Mouse (Mus musculus) Muller cell, postnatal 12 days (primary cell): ENCODE results near the gene Ano4.

Experiments
- DNase-seq: peaks from one replicate; pipeline ENCODE4 v3.0.0-alpha.2; 2015; ENCODE audit errors: inconsistent ontology term

Ano4 gene

GRCm38 (mm10) chr10:89289290-89289689 is 55.3 kb downstream of the Ano4 start:
- DNase-seq: no peak

GRCm38 (mm10) chr10:89280402-89280801 is 64.2 kb downstream of the Ano4 start:
- DNase-seq: no peak

GRCm38 (mm10) chr10:89273001-89273680 is 71.4 kb downstream of the Ano4 start:
- no peak for DNase-seq

DNA sequence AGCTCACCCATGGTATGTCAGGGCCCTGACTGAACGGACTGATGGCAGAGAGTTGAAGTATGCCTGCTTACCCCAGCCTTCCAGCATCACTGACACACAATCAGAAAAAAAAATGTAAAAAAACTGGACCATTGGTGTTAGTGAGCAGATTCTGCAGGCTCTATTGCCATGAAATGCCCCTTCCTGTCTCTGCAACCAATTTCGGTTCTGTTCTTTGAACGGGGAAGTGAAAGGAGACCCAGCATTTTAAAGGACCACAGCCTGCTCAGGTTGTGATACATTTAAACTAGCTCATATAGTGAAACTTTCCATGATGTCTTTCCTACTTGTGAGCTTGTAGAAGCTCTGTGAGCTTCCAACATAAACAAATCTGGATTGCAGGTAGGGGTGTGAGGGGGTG is 77.2 kb downstream of the Ano4 start:
- no peak for DNase-seq

DNA sequence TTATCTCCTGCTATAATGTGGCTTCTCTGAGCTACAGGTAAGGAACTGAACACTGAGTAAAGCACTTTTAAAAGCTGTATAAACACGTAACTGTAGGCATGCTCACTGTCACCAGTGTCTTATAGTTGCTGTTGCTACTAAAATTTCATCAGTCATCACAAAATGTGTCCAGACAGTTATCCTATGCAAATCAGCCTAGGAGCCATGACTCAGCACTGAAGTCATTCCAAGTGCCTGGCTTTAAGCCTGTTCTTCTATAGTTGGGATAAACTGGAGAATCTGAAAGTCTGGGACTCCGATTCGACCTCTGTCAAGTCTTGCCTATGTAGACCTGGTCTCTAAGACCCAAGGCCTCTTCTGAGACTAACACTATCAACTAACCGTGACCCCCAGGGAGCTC is 81.2 kb downstream of the Ano4 start:
- DNase-seq: peak; percentile 5

GRCm38 (mm10) chr10:89257457-89258381 is 86.8 kb downstream of the Ano4 start:
- peak; percentile 22 for DNase-seq

DNA sequence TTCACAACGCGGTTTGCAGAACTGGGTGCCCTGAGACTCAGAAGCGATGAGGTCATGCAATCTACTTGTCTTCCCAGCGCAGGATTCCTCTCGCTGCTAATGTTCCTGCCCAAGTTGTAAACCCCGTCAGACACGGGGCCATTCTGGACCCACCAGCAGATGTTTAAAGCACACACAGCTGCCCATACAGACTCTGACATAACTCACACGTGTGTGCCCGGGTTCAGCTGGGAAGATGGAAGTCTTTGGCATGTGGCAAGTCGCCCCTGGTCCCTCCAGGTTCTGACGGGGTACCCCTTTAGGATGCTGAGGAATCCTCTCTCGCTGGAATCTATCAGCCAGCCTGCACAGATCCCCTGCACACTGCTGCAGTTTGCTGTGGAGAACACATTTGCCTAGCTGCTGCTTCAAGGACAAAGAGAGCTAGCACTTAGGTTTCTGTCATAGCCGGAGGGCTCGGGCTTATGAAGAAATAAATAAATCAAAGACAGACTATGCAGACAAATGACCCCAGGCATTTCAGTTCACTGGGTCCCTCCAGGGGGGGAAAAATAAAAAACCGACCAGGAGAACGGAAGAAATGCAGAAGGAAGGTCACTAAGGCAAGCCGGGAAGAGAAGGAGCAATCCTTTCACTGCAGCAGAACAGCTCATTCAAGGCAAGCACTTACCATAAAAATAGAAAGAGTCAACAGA is 87.7 kb downstream of the Ano4 start:
- peak; percentile 28 for DNase-seq

DNA sequence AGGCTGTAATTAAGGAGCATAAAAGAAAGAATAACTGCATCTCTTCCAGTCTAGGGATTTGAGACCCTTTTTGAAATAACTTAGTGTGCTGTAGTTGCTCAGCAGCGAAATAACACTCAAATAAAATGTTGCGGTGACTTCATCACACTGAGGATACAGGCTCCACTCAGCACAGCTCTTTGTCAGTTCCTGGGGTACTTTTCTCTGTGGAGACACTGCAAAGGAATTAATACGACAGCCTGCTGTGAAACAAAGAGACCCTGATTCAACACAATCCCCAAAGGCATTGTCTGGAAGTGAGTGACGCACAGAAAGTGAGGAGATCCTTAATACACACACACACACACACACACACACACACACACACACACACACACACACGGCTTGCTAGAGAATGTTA is 89.8 kb downstream of the Ano4 start:
- DNase-seq: no peak

GRCm38 (mm10) chr10:89253799-89254198 is 90.8 kb downstream of the Ano4 start:
- DNase-seq: no peak

GRCm38 (mm10) chr10:89252636-89253035 is 91.9 kb downstream of the Ano4 start:
- DNase-seq: no peak

DNA sequence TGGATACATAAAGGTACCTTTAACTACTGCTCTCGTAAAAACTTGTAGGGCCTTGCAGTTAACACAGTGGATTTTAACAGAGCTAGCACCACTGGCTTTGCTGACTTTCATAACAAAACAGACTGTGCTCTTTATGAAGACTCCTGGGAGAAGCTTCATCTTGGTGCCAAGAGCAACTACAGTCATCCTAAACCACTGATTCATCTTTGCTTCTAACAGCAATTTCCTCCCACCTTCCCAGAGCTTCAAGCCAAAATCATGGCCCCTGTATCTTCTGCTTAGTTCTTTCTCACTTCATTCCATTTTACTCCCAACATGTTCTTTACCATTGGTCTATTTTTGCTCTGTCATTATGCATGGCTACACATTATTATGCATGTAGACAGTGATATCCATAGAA is 100.8 kb downstream of the Ano4 start:
- DNase-seq: no peak

- peak; percentile 48 for DNase-seq
Observed at GRCm38 (mm10) chr10:89224524-89224923, 120.0 kb downstream of the Ano4 start.

DNA sequence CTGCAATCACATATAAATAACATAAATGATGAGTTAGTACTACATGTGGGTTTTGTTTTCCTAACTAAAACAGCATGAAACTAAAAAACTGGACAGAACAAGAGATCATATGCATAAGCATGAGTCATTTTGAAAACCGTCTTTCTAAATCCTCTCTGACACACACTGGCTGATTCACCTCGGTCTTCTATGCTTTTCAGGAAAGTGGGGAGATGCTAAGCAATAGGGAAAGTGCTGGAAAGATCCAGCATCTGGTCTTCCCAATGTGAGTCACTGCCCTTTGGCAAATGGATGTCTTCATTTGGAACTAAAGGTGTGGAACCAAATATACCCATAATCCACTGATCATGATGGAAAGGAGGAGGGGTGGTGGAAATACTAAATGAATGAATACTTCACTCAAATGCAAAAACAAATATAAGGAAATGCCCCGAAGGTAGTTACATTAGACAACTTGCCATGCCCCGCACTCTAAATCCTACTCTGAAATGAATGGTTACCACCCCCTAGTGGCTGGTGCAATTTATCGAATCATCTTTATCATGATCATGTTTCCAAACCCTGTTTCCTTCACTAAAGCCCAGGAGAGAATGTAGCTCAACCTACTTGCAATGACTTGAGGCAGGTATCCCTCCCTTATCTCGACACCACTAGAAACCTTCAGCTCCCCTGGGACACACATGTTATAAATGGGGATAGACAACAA is 122.1 kb downstream of the Ano4 start:
- DNase-seq: no peak

DNA sequence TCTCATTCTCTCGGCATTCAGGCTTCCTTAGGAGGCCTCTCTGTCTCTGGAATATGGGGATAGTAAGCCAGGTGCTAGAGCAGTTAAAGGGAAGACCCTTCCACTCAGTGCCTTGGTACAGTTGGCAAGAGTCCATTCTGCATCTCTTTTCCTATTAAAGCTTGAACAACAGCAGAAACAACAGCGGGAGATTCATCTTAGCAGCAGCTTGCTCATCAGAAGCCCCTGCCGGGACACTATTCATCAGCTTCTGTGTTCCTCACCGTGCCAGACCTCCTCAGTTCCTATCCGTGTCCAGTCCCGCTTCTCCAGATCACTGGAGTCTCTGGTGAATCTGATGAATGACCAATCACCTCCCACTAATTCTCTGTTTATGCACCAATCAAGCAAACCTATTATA is 128.5 kb downstream of the Ano4 start:
- DNase-seq: no peak

- no peak for DNase-seq
Observed at GRCm38 (mm10) chr10:89205858-89206257, 138.7 kb downstream of the Ano4 start.

DNA sequence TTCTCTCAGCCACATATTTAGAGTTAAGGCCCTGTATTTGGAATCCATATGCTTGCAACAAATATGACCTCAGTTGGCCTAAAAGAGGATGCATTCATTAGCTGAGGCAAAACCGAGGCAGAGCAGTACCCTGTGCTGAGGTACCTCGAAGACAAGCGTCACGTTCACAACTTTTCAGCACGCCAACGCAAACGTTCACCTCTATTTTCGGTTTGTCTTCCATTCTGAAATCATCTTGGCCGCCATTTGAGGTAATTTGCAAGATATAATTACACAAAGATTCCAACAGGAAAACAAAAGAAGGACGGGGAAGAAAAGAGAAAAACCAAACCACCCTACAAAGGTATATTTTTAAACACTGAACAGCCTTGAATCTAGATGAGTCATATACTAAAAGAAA is 148.1 kb downstream of the Ano4 start:
- no peak for DNase-seq

- no peak for DNase-seq
Observed at GRCm38 (mm10) chr10:89195068-89195467, 149.5 kb downstream of the Ano4 start.

- DNase-seq: no peak
Observed at GRCm38 (mm10) chr10:89194440-89194839, 150.1 kb downstream of the Ano4 start.

DNA sequence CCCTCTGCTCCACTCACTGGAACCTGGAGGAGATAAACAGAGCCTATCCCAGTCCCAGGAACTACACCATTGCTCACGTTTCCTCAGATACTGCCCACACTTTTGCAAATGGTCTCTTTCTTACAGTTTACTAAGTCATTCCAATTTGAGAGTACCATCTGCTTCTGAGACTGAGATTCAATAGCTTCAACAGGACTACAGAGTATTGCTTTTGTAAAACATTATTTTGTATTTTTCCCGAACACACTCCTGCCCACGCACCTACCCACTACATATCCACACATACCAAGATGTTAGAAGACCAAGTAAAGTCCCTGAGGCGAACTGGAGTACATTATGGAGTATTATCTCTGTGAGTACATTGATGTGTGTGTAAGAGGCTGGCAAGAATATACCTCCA is 166.6 kb downstream of the Ano4 start:
- DNase-seq: no peak

DNA sequence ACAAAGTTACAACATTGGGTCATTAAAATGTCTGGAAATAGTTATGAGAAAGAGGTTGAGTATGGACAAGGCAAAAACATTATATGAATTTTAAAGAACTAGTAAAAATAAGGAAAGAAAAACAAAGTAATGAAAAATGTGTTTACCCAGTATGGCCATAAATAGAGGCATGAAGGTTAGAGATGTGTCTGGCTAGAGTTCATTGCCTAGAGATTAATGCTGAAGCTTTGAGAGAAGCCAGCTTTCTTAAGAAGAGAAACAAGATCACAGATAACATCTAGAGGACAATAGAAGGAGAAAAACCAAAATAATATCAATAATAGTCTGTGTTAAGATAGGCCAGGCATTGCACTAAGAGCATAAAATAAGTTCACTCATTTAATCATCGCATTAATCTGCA is 180.0 kb downstream of the Ano4 start:
- no peak for DNase-seq

DNA sequence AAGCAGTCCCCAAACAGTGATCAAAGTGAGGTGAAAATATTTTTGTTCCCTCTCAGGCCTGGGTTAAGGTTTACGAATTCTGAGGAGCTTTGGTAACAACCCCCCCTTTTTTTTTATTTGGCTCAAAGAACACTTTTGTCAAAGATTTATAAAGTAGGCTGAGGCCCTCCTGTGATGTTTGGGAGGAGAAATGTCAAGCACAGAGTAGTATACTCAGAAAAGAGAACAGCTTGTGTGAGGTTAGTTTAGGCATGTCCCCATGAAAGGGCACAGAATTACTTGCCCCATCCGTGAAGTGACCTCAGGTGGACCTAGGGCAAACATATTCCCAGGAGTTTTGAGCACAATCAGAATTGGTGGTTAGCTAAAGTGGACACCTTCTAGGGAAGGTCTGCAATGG is 189.1 kb downstream of the Ano4 start:
- DNase-seq: no peak
